Mouse (Mus musculus): ENCODE results near the gene Slc2a9. TPM values are rescaled to one million over a fixed set of nuclear protein-coding genes. Genes with fewer than 3 reads are reported as not detected.

Gene Slc2a9
- polyA plus RNA-seq, 1 experiment from 2014 or later, result 0.28 TPM

DNA sequence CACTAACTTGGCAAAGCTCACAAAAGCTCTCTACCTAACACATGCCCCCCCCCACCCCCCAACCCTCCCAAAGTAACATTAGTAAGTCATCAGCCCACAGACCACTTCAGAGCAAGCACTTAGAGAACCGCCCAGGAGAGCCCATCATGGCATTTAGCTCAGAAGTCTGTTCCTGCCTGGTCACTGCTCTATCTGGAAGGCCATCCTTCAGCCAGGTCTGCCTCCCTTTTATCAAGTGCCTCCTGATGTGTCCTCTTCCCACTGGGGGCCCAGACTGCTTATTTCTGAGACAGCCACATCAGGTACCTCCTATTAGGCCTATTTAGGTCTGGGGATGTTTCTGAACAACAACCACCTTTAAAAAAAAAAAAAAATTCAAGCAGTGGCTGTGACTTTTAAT is 38.0 kb upstream of the Slc2a9 start:
- Histone ChIP-seq H3K27me3 (ENCODE audit: control insufficient read depth, insufficient read depth, low read length) (no peaks in the 10 kb centered on the region), H3K4me2 (ENCODE audit: low read length) (no peak overlapping the region), H3K9me3 (ENCODE audit: control insufficient read depth, low read length) (no peaks in the 10 kb centered on the region), H3K4me3 (replicated peaks; ENCODE audit: low read depth, low read length) (no peak overlapping the region), H3K9ac (replicated peaks; ENCODE audit: low read length) (no peak overlapping the region), H3K36me3 (ENCODE audit: control insufficient read depth, insufficient read depth, low read length) (peaks cover 95% of the 10 kb centered on the region), H3K4me1 (ENCODE audit: control insufficient read depth, insufficient read depth, low read length) (no peaks in the 10 kb centered on the region), H3K27ac (replicated peaks; ENCODE audit: low read depth, low read length) (no peak overlapping the region)
- DNase-seq, result no peak
- WGBS, result 95% methylated on average over 1 of the region's 1 CpGs
- ATAC-seq (ENCODE audit: low FRiP score, low TSS enrichment), result no peak

DNA sequence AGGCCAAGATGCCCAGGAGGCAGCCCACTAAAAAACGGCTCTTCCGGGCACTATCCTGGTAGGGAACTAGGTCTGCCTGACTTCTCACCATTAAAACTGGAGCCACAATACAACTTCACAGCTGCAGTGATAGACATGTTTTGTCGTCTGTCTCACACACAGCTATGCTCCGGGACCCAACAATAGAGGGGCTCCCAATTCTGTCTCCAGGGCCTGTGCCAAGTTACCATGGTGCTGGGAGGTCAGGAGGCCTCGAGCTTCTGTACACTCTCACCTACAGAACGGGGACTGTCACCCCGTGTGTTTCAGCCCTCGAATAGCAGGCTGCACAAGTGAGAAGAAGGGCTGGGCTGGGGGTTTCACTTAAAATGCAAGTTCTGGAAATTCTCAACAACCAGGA is 35.6 kb upstream of the Slc2a9 start:
- Histone ChIP-seq H3K4me1 (ENCODE audit: control insufficient read depth, insufficient read depth, low read length) (no peaks in the 10 kb centered on the region), H3K4me2 (ENCODE audit: low read length) (no peak overlapping the region), H3K9me3 (ENCODE audit: control insufficient read depth, low read length) (no peaks in the 10 kb centered on the region), H3K9ac (replicated peaks; ENCODE audit: low read length) (no peak overlapping the region), H3K4me3 (replicated peaks; ENCODE audit: low read depth, low read length) (no peak overlapping the region), H3K27ac (replicated peaks; ENCODE audit: low read depth, low read length) (no peak overlapping the region), H3K36me3 (ENCODE audit: control insufficient read depth, insufficient read depth, low read length) (peaks cover 95% of the 10 kb centered on the region), H3K27me3 (ENCODE audit: control insufficient read depth, insufficient read depth, low read length) (no peaks in the 10 kb centered on the region)
- DNase-seq (no peak), ATAC-seq (ENCODE audit: low FRiP score, low TSS enrichment) (no peak)
- WGBS, result 83% methylated on average over 8 of the region's 8 CpGs

DNA sequence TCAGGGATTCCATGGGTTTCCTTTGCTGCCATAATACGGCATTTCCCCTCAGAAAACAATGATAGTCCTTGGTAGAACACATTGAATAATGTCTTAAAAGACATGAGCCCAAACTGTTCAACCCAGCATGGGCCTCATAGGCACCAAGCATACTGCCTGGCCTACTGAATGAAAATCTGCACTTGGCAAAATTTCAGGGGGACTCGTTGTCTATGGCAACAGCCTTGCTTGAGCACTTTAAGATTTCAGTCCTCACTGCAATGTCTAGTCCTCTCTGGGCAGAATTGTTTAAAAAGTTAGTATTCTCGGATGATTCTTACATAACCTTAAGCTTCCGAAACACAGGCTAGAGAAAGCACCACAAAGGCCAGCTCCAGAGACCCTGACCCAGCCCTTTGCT is 34.9 kb upstream of the Slc2a9 start:
- H3K4me2 ChIP-seq (ENCODE audit: low read length), result no peak overlapping the region
- H3K9me3 ChIP-seq (ENCODE audit: control insufficient read depth, low read length), result no peaks in the 10 kb centered on the region
- DNase-seq (peak; percentile 46), ATAC-seq (ENCODE audit: low FRiP score, low TSS enrichment) (no peak)
- H3K4me1 ChIP-seq (ENCODE audit: control insufficient read depth, insufficient read depth, low read length), result no peaks in the 10 kb centered on the region
- no peaks in the 10 kb centered on the region for H3K27me3 ChIP-seq (ENCODE audit: control insufficient read depth, insufficient read depth, low read length)
- H3K9ac ChIP-seq (replicated peaks; ENCODE audit: low read length), result no peak overlapping the region
- no peak overlapping the region for H3K27ac ChIP-seq (replicated peaks; ENCODE audit: low read depth, low read length)
- no peak overlapping the region for H3K4me3 ChIP-seq (replicated peaks; ENCODE audit: low read depth, low read length)
- H3K36me3 ChIP-seq (ENCODE audit: control insufficient read depth, insufficient read depth, low read length), result peaks cover 94% of the 10 kb centered on the region
- 83% methylated on average over 4 of the region's 4 CpGs for WGBS

DNA sequence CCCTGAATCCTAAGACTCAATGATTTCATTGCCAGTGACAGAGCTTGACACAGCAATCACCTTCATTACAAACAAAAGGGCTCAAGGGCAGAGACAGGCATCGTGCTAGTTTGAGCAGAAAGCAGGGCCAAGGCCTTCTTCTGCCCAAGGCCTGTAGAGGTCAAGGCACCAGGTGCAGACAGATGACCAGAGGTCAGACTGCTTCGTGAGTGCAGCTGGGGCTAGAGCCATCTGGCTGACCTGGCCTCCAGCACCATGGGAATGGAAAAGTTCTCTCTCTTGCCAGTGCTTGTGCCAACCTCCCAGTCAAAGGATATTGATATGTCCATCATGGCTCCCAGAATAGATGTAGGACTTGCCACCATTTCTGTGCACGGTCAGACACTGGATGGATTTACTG is 33.9 kb upstream of the Slc2a9 start:
- Histone ChIP-seq H3K4me3 (replicated peaks; ENCODE audit: low read depth, low read length) (no peak overlapping the region), H3K27me3 (ENCODE audit: control insufficient read depth, insufficient read depth, low read length) (no peaks in the 10 kb centered on the region), H3K9me3 (ENCODE audit: control insufficient read depth, low read length) (no peaks in the 10 kb centered on the region), H3K4me1 (ENCODE audit: control insufficient read depth, insufficient read depth, low read length) (no peaks in the 10 kb centered on the region), H3K9ac (replicated peaks; ENCODE audit: low read length) (no peak overlapping the region), H3K36me3 (ENCODE audit: control insufficient read depth, insufficient read depth, low read length) (peaks cover 94% of the 10 kb centered on the region), H3K4me2 (ENCODE audit: low read length) (no peak overlapping the region), H3K27ac (replicated peaks; ENCODE audit: low read depth, low read length) (no peak overlapping the region)
- WGBS, result 99% methylated on average over 3 of the region's 3 CpGs
- DNase-seq, result no peak
- no peak for ATAC-seq (ENCODE audit: low FRiP score, low TSS enrichment)

DNA sequence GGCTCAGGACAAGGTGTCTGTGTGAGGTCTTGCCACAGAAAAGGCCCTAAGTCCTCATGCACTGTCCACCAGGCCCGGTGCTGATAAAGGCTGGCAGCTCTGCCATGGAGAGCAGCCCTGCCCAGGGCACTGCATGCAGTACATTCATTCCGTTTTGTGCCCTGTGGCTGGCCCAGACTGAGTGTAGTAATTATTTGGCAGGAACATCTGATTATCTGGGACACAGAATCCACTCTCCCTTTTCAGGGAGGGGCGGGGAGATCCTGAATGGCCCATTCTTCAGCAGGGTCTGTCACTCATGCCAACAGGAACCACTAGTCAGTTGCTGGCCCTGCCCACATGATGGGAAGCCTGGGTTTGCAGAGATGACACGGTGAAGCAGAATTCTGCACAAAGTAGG is 29.1 kb upstream of the Slc2a9 start:
- H3K9ac ChIP-seq (replicated peaks; ENCODE audit: low read length), result no peak overlapping the region
- 85% methylated on average over 4 of the region's 4 CpGs for WGBS
- no peak overlapping the region for H3K27ac ChIP-seq (replicated peaks; ENCODE audit: low read depth, low read length)

DNA sequence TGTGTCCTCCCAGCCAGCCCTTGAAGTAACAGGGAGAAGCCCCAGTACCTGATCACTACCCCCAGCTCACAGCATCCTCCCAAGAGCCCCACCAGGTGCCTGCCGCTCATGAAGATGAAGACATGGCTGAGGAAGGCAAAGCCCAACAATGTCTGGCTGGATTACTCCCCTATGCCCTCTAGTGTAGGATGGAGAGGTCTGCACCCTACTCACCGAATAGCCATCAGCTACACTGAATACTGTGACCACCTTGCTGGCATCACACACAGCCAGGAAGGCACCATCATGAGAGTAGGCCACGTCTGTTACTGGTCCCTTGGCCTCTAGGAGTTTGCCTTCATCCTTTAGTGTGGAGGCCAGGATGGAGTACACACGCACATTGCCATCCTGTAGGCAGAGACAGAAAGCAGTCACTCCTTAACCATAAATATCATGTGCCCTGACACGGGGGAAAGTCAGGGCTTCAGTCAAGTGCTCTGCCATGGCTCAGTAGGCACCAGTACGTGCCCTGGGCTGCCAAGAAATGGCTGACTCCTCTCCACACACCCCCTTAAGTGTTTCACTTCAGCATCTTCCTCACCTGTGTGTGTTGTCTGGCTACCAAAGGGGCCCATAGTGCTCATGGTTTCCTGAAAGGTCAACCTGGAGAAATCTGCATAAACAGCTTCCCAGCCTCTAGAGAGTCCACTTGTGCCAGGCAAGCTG is 26.9 kb upstream of the Slc2a9 start:
- ATAC-seq (ENCODE audit: low FRiP score, low TSS enrichment), result no peak
- H3K4me3 ChIP-seq (replicated peaks; ENCODE audit: low read depth, low read length), result no peak overlapping the region
- WGBS, result 77% methylated on average over 6 of the region's 6 CpGs

More for the DNA sequence above, 29.1 kb upstream of the Slc2a9 start:
- Histone ChIP-seq H3K36me3 (ENCODE audit: control insufficient read depth, insufficient read depth, low read length) (peaks cover 94% of the 10 kb centered on the region), H3K9me3 (ENCODE audit: control insufficient read depth, low read length) (no peaks in the 10 kb centered on the region), H3K4me3 (replicated peaks; ENCODE audit: low read depth, low read length) (no peak overlapping the region), H3K27me3 (ENCODE audit: control insufficient read depth, insufficient read depth, low read length) (no peaks in the 10 kb centered on the region), H3K4me2 (ENCODE audit: low read length) (no peak overlapping the region), H3K4me1 (ENCODE audit: control insufficient read depth, insufficient read depth, low read length) (no peaks in the 10 kb centered on the region)
- DNase-seq, result no peak
- ATAC-seq (ENCODE audit: low FRiP score, low TSS enrichment), result no peak

DNA sequence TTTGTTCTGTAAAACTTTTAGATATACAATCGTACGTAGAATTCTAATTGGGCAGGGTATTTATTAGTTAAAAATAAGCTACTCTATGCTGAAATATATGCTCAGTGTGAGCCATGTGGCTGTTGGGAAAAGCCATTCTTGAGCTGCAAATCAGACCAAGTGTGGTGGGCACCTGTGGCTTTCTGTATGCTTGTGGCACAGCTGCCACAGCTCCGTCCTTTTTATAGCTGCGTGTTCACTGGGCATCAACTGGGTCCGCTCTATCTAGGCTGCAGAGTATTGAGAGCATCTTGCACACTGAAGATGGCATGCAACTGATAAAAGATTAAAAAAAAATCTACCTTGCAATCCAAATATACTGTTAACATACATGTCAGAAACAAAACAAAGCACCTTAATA is 20.0 kb upstream of the Slc2a9 start:
- no peak overlapping the region for H3K27ac ChIP-seq (replicated peaks; ENCODE audit: low read depth, low read length)
- H3K9me3 ChIP-seq (ENCODE audit: control insufficient read depth, low read length), result no peaks in the 10 kb centered on the region
- no peak overlapping the region for H3K9ac ChIP-seq (replicated peaks; ENCODE audit: low read length)
- ATAC-seq (ENCODE audit: low FRiP score, low TSS enrichment) (no peak), DNase-seq (no peak)
- no peak overlapping the region for H3K4me2 ChIP-seq (ENCODE audit: low read length)
- H3K4me1 ChIP-seq (ENCODE audit: control insufficient read depth, insufficient read depth, low read length), result no peaks in the 10 kb centered on the region
- H3K27me3 ChIP-seq (ENCODE audit: control insufficient read depth, insufficient read depth, low read length), result no peaks in the 10 kb centered on the region
- peaks cover 30% of the 10 kb centered on the region for H3K36me3 ChIP-seq (ENCODE audit: control insufficient read depth, insufficient read depth, low read length)
- no peak overlapping the region for H3K4me3 ChIP-seq (replicated peaks; ENCODE audit: low read depth, low read length)
- WGBS, result 96% methylated on average over 5 of the region's 5 CpGs

More for the DNA sequence above, 26.9 kb upstream of the Slc2a9 start:
- Histone ChIP-seq H3K9me3 (ENCODE audit: control insufficient read depth, low read length) (no peaks in the 10 kb centered on the region), H3K27ac (replicated peaks; ENCODE audit: low read depth, low read length) (no peak overlapping the region), H3K4me2 (ENCODE audit: low read length) (no peak overlapping the region), H3K27me3 (ENCODE audit: control insufficient read depth, insufficient read depth, low read length) (no peaks in the 10 kb centered on the region), H3K36me3 (ENCODE audit: control insufficient read depth, insufficient read depth, low read length) (peaks cover 93% of the 10 kb centered on the region), H3K9ac (replicated peaks; ENCODE audit: low read length) (no peak overlapping the region), H3K4me1 (ENCODE audit: control insufficient read depth, insufficient read depth, low read length) (no peaks in the 10 kb centered on the region)
- peak; percentile 70 for DNase-seq

DNA sequence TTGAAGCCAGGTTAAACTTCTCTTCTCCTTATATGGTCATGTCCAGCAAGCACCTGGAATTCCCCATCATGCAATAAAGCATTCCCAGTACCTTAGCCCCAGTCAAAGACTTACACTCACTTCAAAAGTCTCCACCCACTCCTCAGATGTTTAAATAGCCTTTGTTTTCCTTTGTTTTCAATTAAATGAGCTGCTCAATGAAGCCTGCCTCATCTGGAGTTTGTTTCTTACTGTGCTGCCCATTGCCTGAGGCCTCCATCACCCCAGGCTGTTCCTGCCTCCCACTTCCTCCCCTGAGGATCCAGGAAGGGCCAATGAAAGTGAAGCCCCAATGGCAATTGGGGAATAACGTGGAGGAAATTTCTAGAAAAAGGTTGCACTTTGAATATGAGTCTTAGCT is 17.9 kb upstream of the Slc2a9 start:
- no peaks in the 10 kb centered on the region for H3K27me3 ChIP-seq (ENCODE audit: control insufficient read depth, insufficient read depth, low read length)
- no peaks in the 10 kb centered on the region for H3K4me1 ChIP-seq (ENCODE audit: control insufficient read depth, insufficient read depth, low read length)
- H3K27ac ChIP-seq (replicated peaks; ENCODE audit: low read depth, low read length), result no peak overlapping the region
- H3K36me3 ChIP-seq (ENCODE audit: control insufficient read depth, insufficient read depth, low read length), result peaks cover 9% of the 10 kb centered on the region
- H3K9ac ChIP-seq (replicated peaks; ENCODE audit: low read length), result no peak overlapping the region
- 28% methylated on average over 1 of the region's 1 CpGs for WGBS
- ATAC-seq (ENCODE audit: low FRiP score, low TSS enrichment), result no peak
- H3K4me2 ChIP-seq (ENCODE audit: low read length), result no peak overlapping the region
- DNase-seq, result no peak
- no peak overlapping the region for H3K4me3 ChIP-seq (replicated peaks; ENCODE audit: low read depth, low read length)
- no peaks in the 10 kb centered on the region for H3K9me3 ChIP-seq (ENCODE audit: control insufficient read depth, low read length)

DNA sequence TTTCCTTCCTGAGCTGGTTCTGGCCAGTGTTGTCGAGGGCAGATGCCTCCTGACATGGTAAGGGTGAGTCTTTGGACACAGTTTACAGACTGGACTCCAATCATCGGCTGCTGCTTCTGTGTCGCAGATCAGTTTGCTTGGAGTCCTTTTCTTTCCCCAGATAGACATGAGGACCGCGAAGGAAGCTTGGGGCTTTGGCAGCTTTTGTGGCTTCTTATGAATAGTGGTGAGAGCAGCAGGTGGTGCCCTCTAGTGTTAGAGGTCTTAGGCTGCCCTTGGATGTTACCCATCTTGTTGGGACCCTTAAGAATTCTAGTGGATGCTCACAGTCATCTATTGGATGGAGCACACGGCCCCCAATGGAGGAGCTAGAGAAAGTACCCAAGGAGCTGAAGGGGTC is 13.3 kb upstream of the Slc2a9 start:
- no peaks in the 10 kb centered on the region for H3K36me3 ChIP-seq (ENCODE audit: control insufficient read depth, insufficient read depth, low read length)
- 53% methylated on average over 6 of the region's 6 CpGs for WGBS
- H3K27ac ChIP-seq (replicated peaks; ENCODE audit: low read depth, low read length), result no peak overlapping the region
- no peaks in the 10 kb centered on the region for H3K27me3 ChIP-seq (ENCODE audit: control insufficient read depth, insufficient read depth, low read length)
- no peak overlapping the region for H3K4me2 ChIP-seq (ENCODE audit: low read length)
- 0 out of 2 replicates have a peak, but pooled peaks cover 3% of the 10 kb centered on the region for H3K4me1 ChIP-seq (ENCODE audit: control insufficient read depth, insufficient read depth, low read length)
- DNase-seq, result peak; percentile 64
- ATAC-seq (ENCODE audit: low FRiP score, low TSS enrichment), result no peak
- no peak overlapping the region for H3K9ac ChIP-seq (replicated peaks; ENCODE audit: low read length)
- H3K4me3 ChIP-seq (replicated peaks; ENCODE audit: low read depth, low read length), result no peak overlapping the region
- H3K9me3 ChIP-seq (ENCODE audit: control insufficient read depth, low read length), result no peaks in the 10 kb centered on the region
